Mouse (Mus musculus) brain, embryonic 14.5 days (tissue): ENCODE measurements at regions not wholly inside any gene's neighbourhood (a gene's known extent, or its start where the extent isn't known, plus 50 kb on each side); places are given as distances from the start of the nearest gene placed in this dataset.

Source experiments
- CTCF ChIP-seq: fragments of 200-500 bp; IDR thresholded peaks from 2 replicates; pipeline ENCODE4 v1.5.1; 2012; ENCODE audit warnings: inconsistent platforms, mild to moderate bottlenecking, moderate library complexity, borderline replicate concordance; ENCODE audit not compliant: insufficient read depth, insufficient read length; ENCODE audit errors: extremely low read depth
- POLR2A ChIP-seq: fragments of 200-500 bp; IDR thresholded peaks from 2 replicates; pipeline ENCODE4 v1.6.1; 2012; ENCODE audit warnings: mild to moderate bottlenecking, inconsistent platforms, borderline replicate concordance; ENCODE audit not compliant: poor library complexity, insufficient read depth, insufficient read length, severe bottlenecking; ENCODE audit errors: extremely low read depth

DNA sequence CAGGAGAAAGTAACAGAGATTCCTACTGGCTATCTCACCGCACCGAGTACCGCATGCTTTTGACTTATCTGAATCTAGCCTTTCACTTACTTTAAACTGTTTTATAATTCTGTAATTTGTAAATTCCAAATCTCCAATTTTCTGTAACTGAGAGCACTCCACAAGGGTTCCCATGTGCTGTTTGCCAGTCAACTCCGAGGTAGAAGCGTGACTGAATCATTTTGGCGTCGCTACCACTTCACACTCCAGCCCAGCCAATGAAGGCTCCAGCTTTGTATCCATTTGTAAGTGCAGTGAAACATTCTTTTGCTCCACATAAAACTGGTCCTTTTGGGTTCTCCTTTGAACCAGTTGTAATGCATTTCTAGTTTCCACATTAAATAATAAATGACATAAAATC is 51.4 kb upstream of the Tanc1 start:
- TF ChIP-seq CTCF (no peak), POLR2A (no peak)
